Mouse (Mus musculus): ENCODE measurements around the gene Hist1h4b. TPM values are rescaled to one million over a fixed set of nuclear protein-coding genes. Genes with fewer than 3 reads are reported as not detected.
A peak's percentile ranks its signal among the peaks of the same experiment; 100 is the strongest.

Hist1h4b gene
- polyA plus RNA-seq, 1 experiment from 2014 or later: 1.4 TPM

- Histone ChIP-seq H3K36me3 (ENCODE audit: control insufficient read depth, insufficient read depth) (no peaks in the 10 kb centered on the region), H3K9ac (ENCODE audit: low read depth, low read length) (no peak overlapping the region), H3K9me3 (ENCODE audit: control insufficient read depth) (no peaks in the 10 kb centered on the region), H3K27me3 (replicated peaks; ENCODE audit: control insufficient read depth, insufficient read depth, low read length) (no peaks in the 10 kb centered on the region), H3K4me1 (replicated peaks; ENCODE audit: control insufficient read depth, insufficient read depth, low read length) (no peaks in the 10 kb centered on the region), H3K4me2 (replicated peaks; ENCODE audit: low read depth) (no peak overlapping the region), H3K27ac (ENCODE audit: low read depth, low read length) (no peak overlapping the region), H3K4me3 (ENCODE audit: low read depth, low read length) (no peak overlapping the region)
- 84% methylated on average over 7 of the region's 7 CpGs for WGBS
- TF ChIP-seq CTCF (IDR thresholded peaks at IDR 0.05; ENCODE audit: low read depth): no peak
- ATAC-seq: peak; percentile 59; the same call in 1 of the 2 replicates
Measured at GRCm38 (mm10) chr13:23778339-23778738, 21.5 kb downstream of the Hist1h4b start.

GRCm38 (mm10) chr13:23779025-23779424 is 22.2 kb downstream of the Hist1h4b start:
- Histone ChIP-seq H3K27ac (ENCODE audit: low read depth, low read length) (no peak overlapping the region), H3K4me3 (ENCODE audit: low read depth, low read length) (no peak overlapping the region), H3K4me1 (replicated peaks; ENCODE audit: control insufficient read depth, insufficient read depth, low read length) (no peaks in the 10 kb centered on the region), H3K27me3 (replicated peaks; ENCODE audit: control insufficient read depth, insufficient read depth, low read length) (no peaks in the 10 kb centered on the region), H3K9me3 (ENCODE audit: control insufficient read depth) (no peaks in the 10 kb centered on the region), H3K4me2 (replicated peaks; ENCODE audit: low read depth) (no peak overlapping the region), H3K9ac (ENCODE audit: low read depth, low read length) (no peak overlapping the region), H3K36me3 (ENCODE audit: control insufficient read depth, insufficient read depth) (no peaks in the 10 kb centered on the region)
- ATAC-seq: no peak
- TF ChIP-seq CTCF (IDR thresholded peaks at IDR 0.05; ENCODE audit: low read depth): no peak
- WGBS: 52% methylated on average over 4 of the region's 4 CpGs

- no peak overlapping the region for H3K4me2 ChIP-seq (replicated peaks; ENCODE audit: low read depth)
- peak; percentile 88 for TF ChIP-seq CTCF (IDR thresholded peaks at IDR 0.05; ENCODE audit: low read depth)
- H3K4me3 ChIP-seq (ENCODE audit: low read depth, low read length): no peak overlapping the region
- no peak overlapping the region for H3K9ac ChIP-seq (ENCODE audit: low read depth, low read length)
- no peaks in the 10 kb centered on the region for H3K36me3 ChIP-seq (ENCODE audit: control insufficient read depth, insufficient read depth)
- 36% methylated on average over 2 of the region's 2 CpGs for WGBS
- H3K4me1 ChIP-seq (replicated peaks; ENCODE audit: control insufficient read depth, insufficient read depth, low read length): no peaks in the 10 kb centered on the region
- H3K27me3 ChIP-seq (replicated peaks; ENCODE audit: control insufficient read depth, insufficient read depth, low read length): no peaks in the 10 kb centered on the region
- ATAC-seq: no peak
- no peaks in the 10 kb centered on the region for H3K9me3 ChIP-seq (ENCODE audit: control insufficient read depth)
- no peak overlapping the region for H3K27ac ChIP-seq (ENCODE audit: low read depth, low read length)
Measured at GRCm38 (mm10) chr13:23792520-23792919, 35.7 kb downstream of the Hist1h4b start.

- 69% methylated on average over 5 of the region's 5 CpGs for WGBS
- no peak overlapping the region for H3K9ac ChIP-seq (ENCODE audit: low read depth, low read length)
- no peak for TF ChIP-seq CTCF (IDR thresholded peaks at IDR 0.05; ENCODE audit: low read depth)
- no peaks in the 10 kb centered on the region for H3K36me3 ChIP-seq (ENCODE audit: control insufficient read depth, insufficient read depth)
- H3K4me2 ChIP-seq (replicated peaks; ENCODE audit: low read depth): no peak overlapping the region
- no peak overlapping the region for H3K27ac ChIP-seq (ENCODE audit: low read depth, low read length)
- no peaks in the 10 kb centered on the region for H3K4me1 ChIP-seq (replicated peaks; ENCODE audit: control insufficient read depth, insufficient read depth, low read length)
- H3K9me3 ChIP-seq (ENCODE audit: control insufficient read depth): no peaks in the 10 kb centered on the region
- H3K27me3 ChIP-seq (replicated peaks; ENCODE audit: control insufficient read depth, insufficient read depth, low read length): no peaks in the 10 kb centered on the region
- ATAC-seq: no peak
- no peak overlapping the region for H3K4me3 ChIP-seq (ENCODE audit: low read depth, low read length)
Measured at GRCm38 (mm10) chr13:23799405-23799804, 42.6 kb downstream of the Hist1h4b start.

- Histone ChIP-seq H3K4me3 (ENCODE audit: low read depth, low read length) (no peak overlapping the region), H3K27me3 (replicated peaks; ENCODE audit: control insufficient read depth, insufficient read depth, low read length) (no peaks in the 10 kb centered on the region), H3K36me3 (ENCODE audit: control insufficient read depth, insufficient read depth) (no peaks in the 10 kb centered on the region), H3K9ac (ENCODE audit: low read depth, low read length) (no peak overlapping the region), H3K4me1 (replicated peaks; ENCODE audit: control insufficient read depth, insufficient read depth, low read length) (no peaks in the 10 kb centered on the region), H3K9me3 (ENCODE audit: control insufficient read depth) (no peaks in the 10 kb centered on the region), H3K4me2 (replicated peaks; ENCODE audit: low read depth) (no peak overlapping the region), H3K27ac (ENCODE audit: low read depth, low read length) (no peak overlapping the region)
- no peak for TF ChIP-seq CTCF (IDR thresholded peaks at IDR 0.05; ENCODE audit: low read depth)
- ATAC-seq: no peak
- 35% methylated on average over 2 of the region's 2 CpGs for WGBS
Measured at GRCm38 (mm10) chr13:23804532-23804931, 47.7 kb downstream of the Hist1h4b start.

GRCm38 (mm10) chr13:23806422-23807052 is 49.7 kb downstream of the Hist1h4b start, which contains the start of gene Slc17a2:
Gene Slc17a2 (plus strand): TSS chr13:23806993.
- 51% methylated on average over 15 of the region's 15 CpGs for WGBS
- Histone ChIP-seq H3K9ac (ENCODE audit: low read depth, low read length) (no peak within 1 kb of the TSS), H3K4me1 (replicated peaks; ENCODE audit: control insufficient read depth, insufficient read depth, low read length) (no peaks in the 10 kb centered on the region), H3K27me3 (replicated peaks; ENCODE audit: control insufficient read depth, insufficient read depth, low read length) (no peaks in the 10 kb centered on the region), H3K36me3 (ENCODE audit: control insufficient read depth, insufficient read depth) (no peaks in the 10 kb centered on the region), H3K9me3 (ENCODE audit: control insufficient read depth) (no peaks in the 10 kb centered on the region), H3K27ac (ENCODE audit: low read depth, low read length) (no peak within 1 kb of the TSS), H3K4me2 (replicated peaks; ENCODE audit: low read depth) (0 out of 2 replicates have a peak within 1 kb of the TSS, but pooled peaks have one; percentile 30), H3K4me3 (ENCODE audit: low read depth, low read length) (no peak within 1 kb of the TSS)
- no peak for TF ChIP-seq CTCF (IDR thresholded peaks at IDR 0.05; ENCODE audit: low read depth)
- peak; percentile 22; the same call in 1 of the 2 replicates for ATAC-seq

Small RNA genes lying within 50 kb of the gene (microRNA-seq; reads per million reads assigned to microRNA genes)
- not detected for gene Gm44314
- not detected for gene Gm44484

Other genes starting within 250 kb of the Hist1h4b start
- 6.1 and 8.1 TPM in 2 replicates for gene Hist1h4h, start 226.0 kb upstream of the Hist1h4b start, polyA plus RNA-seq (2015; fragmentation: Nextera tagmentation; extraction: Ambion mirVana)
- 2.7 and 3.0 TPM in 2 replicates for gene Hist1h2af, start 223.1 kb upstream of the Hist1h4b start, polyA plus RNA-seq (2015; fragmentation: Nextera tagmentation; extraction: Ambion mirVana)
- gene Hist1h3g, start 221.6 kb upstream of the Hist1h4b start, polyA plus RNA-seq (2015; fragmentation: Nextera tagmentation; extraction: Ambion mirVana): 1.2 and 2.1 TPM in 2 replicates
- 0.18 and 0.23 TPM in 2 replicates for gene Hist1h2bh, start 213.6 kb upstream of the Hist1h4b start, polyA plus RNA-seq (2015; fragmentation: Nextera tagmentation; extraction: Ambion mirVana)
- 0.37 TPM in 1 of 2 replicates, not detected in the other for gene Hist1h3f, start 213.0 kb upstream of the Hist1h4b start, polyA plus RNA-seq (2015; fragmentation: Nextera tagmentation; extraction: Ambion mirVana)
- gene Hist1h4f, start 205.4 kb upstream of the Hist1h4b start, polyA plus RNA-seq (2015; fragmentation: Nextera tagmentation; extraction: Ambion mirVana): 0.46 TPM in 1 of 2 replicates, not detected in the other
- 0.13 and 0.21 TPM in 2 replicates for gene Hist1h1d, start 203.8 kb upstream of the Hist1h4b start, polyA plus RNA-seq (2015; fragmentation: Nextera tagmentation; extraction: Ambion mirVana)
- gene Hist1h3e, start 194.6 kb upstream of the Hist1h4b start, polyA plus RNA-seq (2015; fragmentation: Nextera tagmentation; extraction: Ambion mirVana): 2.2 and 2.4 TPM in 2 replicates
- gene Hist1h2ae, start 185.8 kb upstream of the Hist1h4b start, polyA plus RNA-seq (2015; fragmentation: Nextera tagmentation; extraction: Ambion mirVana): 17.7 and 24.0 TPM in 2 replicates
- 3.1 and 4.4 TPM in 2 replicates for gene Hist1h2bg, start 185.6 kb upstream of the Hist1h4b start, polyA plus RNA-seq (2015; fragmentation: Nextera tagmentation; extraction: Ambion mirVana)
- gene Hist1h2bf, start 182.8 kb upstream of the Hist1h4b start, polyA plus RNA-seq (2015; fragmentation: Nextera tagmentation; extraction: Ambion mirVana): 0.64 and 1.3 TPM in 2 replicates
- gene Hist1h2ad, start 182.6 kb upstream of the Hist1h4b start, polyA plus RNA-seq (2015; fragmentation: Nextera tagmentation; extraction: Ambion mirVana): 0.97 and 1.3 TPM in 2 replicates
- gene Hist1h3d, start 181.2 kb upstream of the Hist1h4b start, polyA plus RNA-seq (2015; fragmentation: Nextera tagmentation; extraction: Ambion mirVana): 1.6 and 2.3 TPM in 2 replicates
- 34.7 and 35.3 TPM in 2 replicates for gene Hist1h4d, start 175.4 kb upstream of the Hist1h4b start, polyA plus RNA-seq (2015; fragmentation: Nextera tagmentation; extraction: Ambion mirVana)
- gene Hist1h2be, start 135.9 kb upstream of the Hist1h4b start, polyA plus RNA-seq (2015; fragmentation: Nextera tagmentation; extraction: Ambion mirVana): 0.30 and 0.46 TPM in 2 replicates
- 6.8 and 6.9 TPM in 2 replicates for gene Hist1h1e, start 134.5 kb upstream of the Hist1h4b start, polyA plus RNA-seq (2015; fragmentation: Nextera tagmentation; extraction: Ambion mirVana)
- 0.46 TPM in 2 replicates for gene Hist1h2ac, start 73.1 kb upstream of the Hist1h4b start, polyA plus RNA-seq (2015; fragmentation: Nextera tagmentation; extraction: Ambion mirVana)
- 211 and 224 TPM in 2 replicates for gene Hist1h2bc, start 72.8 kb upstream of the Hist1h4b start, polyA plus RNA-seq (2015; fragmentation: Nextera tagmentation; extraction: Ambion mirVana)
- gene Hist1h1t, start 61.2 kb upstream of the Hist1h4b start, polyA plus RNA-seq (2015; fragmentation: Nextera tagmentation; extraction: Ambion mirVana): not detected in 2 replicates
- 2.9 and 3.0 TPM in 2 replicates for gene Hist1h4c, start 58.6 kb upstream of the Hist1h4b start, polyA plus RNA-seq (2015; fragmentation: Nextera tagmentation; extraction: Ambion mirVana)
- gene Hfe, start 46.2 kb upstream of the Hist1h4b start, polyA plus RNA-seq (2015; fragmentation: Nextera tagmentation; extraction: Ambion mirVana): 12.5 TPM in 2 replicates
- gene Hist1h1c, start 18.2 kb upstream of the Hist1h4b start, polyA plus RNA-seq (2015; fragmentation: Nextera tagmentation; extraction: Ambion mirVana): 105 and 107 TPM in 2 replicates
- 1.2 and 1.4 TPM in 2 replicates for gene Hist1h3c, start 11.4 kb upstream of the Hist1h4b start, polyA plus RNA-seq (2015; fragmentation: Nextera tagmentation; extraction: Ambion mirVana)
- gene Hist1h2bb, start 10.3 kb upstream of the Hist1h4b start, polyA plus RNA-seq (2015; fragmentation: Nextera tagmentation; extraction: Ambion mirVana): 0.37 and 0.48 TPM in 2 replicates
- gene Hist1h2ab, start 5.9 kb upstream of the Hist1h4b start, polyA plus RNA-seq (2015; fragmentation: Nextera tagmentation; extraction: Ambion mirVana): 11.7 and 12.1 TPM in 2 replicates
- 1.3 and 1.5 TPM in 2 replicates for gene Hist1h3b, start 4.7 kb upstream of the Hist1h4b start, polyA plus RNA-seq (2015; fragmentation: Nextera tagmentation; extraction: Ambion mirVana)
- gene Hist1h4a, start 4.2 kb downstream of the Hist1h4b start, polyA plus RNA-seq (2015; fragmentation: Nextera tagmentation; extraction: Ambion mirVana): 0.43 TPM in 1 of 2 replicates, not detected in the other
- gene Hist1h3a, start 5.4 kb downstream of the Hist1h4b start, polyA plus RNA-seq (2015; fragmentation: Nextera tagmentation; extraction: Ambion mirVana): 4.1 and 4.5 TPM in 2 replicates
- 0.60 and 0.85 TPM in 2 replicates for gene Hist1h1a, start 6.7 kb downstream of the Hist1h4b start, polyA plus RNA-seq (2015; fragmentation: Nextera tagmentation; extraction: Ambion mirVana)
- gene Trim38, start 12.9 kb downstream of the Hist1h4b start, polyA plus RNA-seq (2015; fragmentation: Nextera tagmentation; extraction: Ambion mirVana): 0.10 TPM in 1 of 2 replicates, not detected in the other
- gene Slc17a2, start 50.0 kb downstream of the Hist1h4b start, polyA plus RNA-seq (2015; fragmentation: Nextera tagmentation; extraction: Ambion mirVana): 0.05 TPM in 1 of 2 replicates, not detected in the other
- 0.09 and 0.12 TPM in 2 replicates for gene Slc17a3, start 82.4 kb downstream of the Hist1h4b start, polyA plus RNA-seq (2015; fragmentation: Nextera tagmentation; extraction: Ambion mirVana)
- 0.68 and 0.98 TPM in 2 replicates for gene Slc17a1, start 110.7 kb downstream of the Hist1h4b start, polyA plus RNA-seq (2015; fragmentation: Nextera tagmentation; extraction: Ambion mirVana)
- 31.3 and 39.0 TPM in 2 replicates for gene Slc17a4, start 158.0 kb downstream of the Hist1h4b start, polyA plus RNA-seq (2015; fragmentation: Nextera tagmentation; extraction: Ambion mirVana)
- gene Hist1h2ba, start 177.1 kb downstream of the Hist1h4b start, polyA plus RNA-seq (2015; fragmentation: Nextera tagmentation; extraction: Ambion mirVana): not detected in 2 replicates
- not detected in 2 replicates for gene Hist1h2aa, start 177.4 kb downstream of the Hist1h4b start, polyA plus RNA-seq (2015; fragmentation: Nextera tagmentation; extraction: Ambion mirVana)
- gene Scgn, start 234.2 kb downstream of the Hist1h4b start, polyA plus RNA-seq (2015; fragmentation: Nextera tagmentation; extraction: Ambion mirVana): 7.1 and 9.0 TPM in 2 replicates

All from intestine, postnatal 0 days (tissue).